Mouse (Mus musculus): Measurements from ENCODE around the gene Npas4. TPM values are rescaled to one million over a fixed set of nuclear protein-coding genes. Genes with fewer than 3 reads are reported as not detected.

Npas4 gene
- 0.30 TPM for total RNA-seq (2023)

GRCm38 (mm10) chr19:4990256-4990625 lies at the start of gene Npas4:
TSS of gene Npas4 (minus strand) at chr19:4990316.

DNA sequence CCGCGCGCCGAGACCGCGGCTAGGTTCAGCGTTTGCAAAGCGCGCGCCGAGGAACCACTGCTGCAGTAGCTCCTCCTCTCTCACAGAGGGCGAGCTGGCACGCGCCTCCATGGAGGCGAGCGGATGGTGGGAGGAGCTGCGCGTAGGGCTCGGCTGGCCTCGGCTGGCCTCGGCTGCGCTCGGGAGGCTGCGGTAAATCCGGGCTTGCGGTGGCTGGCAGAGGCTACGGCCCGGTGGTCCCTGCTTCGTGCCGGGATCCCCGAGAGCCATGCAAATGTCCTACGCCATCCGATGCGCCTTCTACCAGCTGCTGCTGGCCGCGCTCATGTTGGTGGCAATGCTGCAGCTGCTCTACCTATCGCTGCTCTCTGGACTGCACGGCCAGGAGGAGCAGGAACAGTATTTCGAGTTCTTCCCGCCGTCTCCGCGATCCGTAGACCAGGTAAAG lies 48.6 kb upstream of the Npas4 start, which contains the start of the genes B4gat1 and AC124502.3:
Gene B4gat1, plus strand, starts transcription at position 118 of the 448 bp plus-strand sequence.
Gene AC124502.3, plus strand, starts transcription at position 183 of the 448 bp plus-strand sequence.

DNA sequence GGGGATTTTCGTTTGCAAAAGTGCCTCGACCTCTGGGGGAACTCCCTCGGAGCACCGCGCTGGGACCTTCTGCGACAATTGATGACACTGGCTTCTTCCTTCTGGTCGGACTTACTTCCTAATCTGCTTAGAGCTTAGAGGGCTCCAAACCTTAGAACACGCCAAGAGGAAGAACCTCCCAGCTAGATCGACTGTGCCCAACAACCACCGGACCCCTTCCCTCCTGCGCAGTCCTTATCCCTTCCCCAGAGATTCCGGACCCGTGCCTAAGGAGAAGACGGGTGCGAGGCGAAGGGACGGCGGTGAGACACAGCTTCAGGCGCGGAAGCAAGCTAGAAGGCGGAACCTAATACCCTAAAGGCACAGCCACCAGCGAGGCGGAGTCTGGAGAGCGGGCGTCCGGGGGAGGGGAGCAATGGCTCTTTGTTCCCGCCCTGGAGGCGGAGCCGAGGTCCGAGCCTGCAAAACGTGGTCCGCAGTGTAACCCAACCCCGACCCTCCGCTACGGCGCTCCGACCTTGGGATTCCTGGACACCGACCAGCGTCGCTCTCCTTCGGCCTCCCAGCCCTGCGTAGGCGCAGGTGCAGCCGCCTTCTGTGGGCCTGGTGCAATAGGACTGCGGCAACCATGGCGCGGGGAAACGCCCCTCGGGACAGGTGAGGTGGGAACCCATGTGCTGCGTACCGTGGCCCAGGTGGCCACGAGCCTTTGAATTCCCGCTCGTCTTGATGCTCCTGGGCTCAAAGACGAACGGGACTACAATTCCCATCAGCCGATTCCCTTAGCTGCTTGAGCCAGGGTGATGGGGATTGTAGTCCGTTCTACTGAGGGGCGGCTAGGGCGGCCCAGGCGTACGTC lies 33.7 kb upstream of the Npas4 start, which contains the start of gene Slc29a2:
Gene Slc29a2, plus strand, starts transcription at position 240 of the 859 bp plus-strand sequence.

GRCm38 (mm10) chr19:4961928-4962601 lies 28.1 kb downstream of the Npas4 start, which contains the start of gene Mrpl11:
TSS of gene Mrpl11 (plus strand) at chr19:4962147.

GRCm38 (mm10) chr19:4942551-4943252 lies 47.4 kb downstream of the Npas4 start, which contains the start of gene Peli3:
TSS of gene Peli3 (minus strand) at chr19:4943127.

Other genes with a start within 250 kb of the Npas4 start
- 22.5 TPM for gene Rbm4b, start 233.8 kb downstream of the Npas4 start, total RNA-seq (2023)
- gene Rbm4, start 196.4 kb downstream of the Npas4 start, total RNA-seq (2023), result 97.2 TPM
- 44.3 TPM for gene Gm21992, start 178.7 kb downstream of the Npas4 start, total RNA-seq (2023)
- gene Rbm14, start 178.7 kb downstream of the Npas4 start, total RNA-seq (2023), result 90.1 TPM
- gene Ccs, start 151.0 kb downstream of the Npas4 start, total RNA-seq (2023), result 52.9 TPM
- not detected for gene Ccdc87, start 150.9 kb downstream of the Npas4 start, total RNA-seq (2023)
- gene Ctsf, start 135.2 kb downstream of the Npas4 start, total RNA-seq (2023), result 7.2 TPM
- not detected for gene Actn3, start 112.4 kb downstream of the Npas4 start, total RNA-seq (2023)
- 7.0 TPM for gene Zdhhc24, start 111.6 kb downstream of the Npas4 start, total RNA-seq (2023)
- gene Bbs1, start 83.7 kb downstream of the Npas4 start, total RNA-seq (2023), result 3.3 TPM
- 71.9 TPM for gene Dpp3, start 62.0 kb downstream of the Npas4 start, total RNA-seq (2023)
- gene Peli3, start 47.2 kb downstream of the Npas4 start, total RNA-seq (2023), result 3.5 TPM
- 24.5 TPM for gene Mrpl11, start 28.2 kb downstream of the Npas4 start, total RNA-seq (2023)
- gene Slc29a2, start 33.5 kb upstream of the Npas4 start, total RNA-seq (2023), result 1.9 TPM
- gene B4gat1, start 48.5 kb upstream of the Npas4 start, total RNA-seq (2023), result 4.6 TPM
- 2.0 TPM for gene AC124502.3, start 48.6 kb upstream of the Npas4 start, total RNA-seq (2023)
- 52.2 TPM for gene Brms1, start 51.0 kb upstream of the Npas4 start, total RNA-seq (2023)
- gene Rin1, start 60.2 kb upstream of the Npas4 start, total RNA-seq (2023), result 6.4 TPM
- 0.50 TPM for gene Cd248, start 77.8 kb upstream of the Npas4 start, total RNA-seq (2023)
- 0.74 TPM for gene Tmem151a, start 95.2 kb upstream of the Npas4 start, total RNA-seq (2023)
- gene Yif1a, start 98.2 kb upstream of the Npas4 start, total RNA-seq (2023), result 31.1 TPM
- 2.3 TPM for gene Cnih2, start 108.2 kb upstream of the Npas4 start, total RNA-seq (2023)
- gene Rab1b, start 116.8 kb upstream of the Npas4 start, total RNA-seq (2023), result 103 TPM
- 26.6 TPM for gene Klc2, start 128.2 kb upstream of the Npas4 start, total RNA-seq (2023)